Mouse (Mus musculus) cerebellum, adult 11-12 months (tissue): Measurements from ENCODE around the gene Vsig10.
"Not testable (repeated sequence)": the region's sequence is repeated elsewhere in the genome, so short reads cannot be mapped to it uniquely, and the experiment has no call there.

ENCODE experiments used
- DNase-seq: peaks from one replicate; pipeline ENCODE4 v3.0.0; 2022

Vsig10 gene

DNA sequence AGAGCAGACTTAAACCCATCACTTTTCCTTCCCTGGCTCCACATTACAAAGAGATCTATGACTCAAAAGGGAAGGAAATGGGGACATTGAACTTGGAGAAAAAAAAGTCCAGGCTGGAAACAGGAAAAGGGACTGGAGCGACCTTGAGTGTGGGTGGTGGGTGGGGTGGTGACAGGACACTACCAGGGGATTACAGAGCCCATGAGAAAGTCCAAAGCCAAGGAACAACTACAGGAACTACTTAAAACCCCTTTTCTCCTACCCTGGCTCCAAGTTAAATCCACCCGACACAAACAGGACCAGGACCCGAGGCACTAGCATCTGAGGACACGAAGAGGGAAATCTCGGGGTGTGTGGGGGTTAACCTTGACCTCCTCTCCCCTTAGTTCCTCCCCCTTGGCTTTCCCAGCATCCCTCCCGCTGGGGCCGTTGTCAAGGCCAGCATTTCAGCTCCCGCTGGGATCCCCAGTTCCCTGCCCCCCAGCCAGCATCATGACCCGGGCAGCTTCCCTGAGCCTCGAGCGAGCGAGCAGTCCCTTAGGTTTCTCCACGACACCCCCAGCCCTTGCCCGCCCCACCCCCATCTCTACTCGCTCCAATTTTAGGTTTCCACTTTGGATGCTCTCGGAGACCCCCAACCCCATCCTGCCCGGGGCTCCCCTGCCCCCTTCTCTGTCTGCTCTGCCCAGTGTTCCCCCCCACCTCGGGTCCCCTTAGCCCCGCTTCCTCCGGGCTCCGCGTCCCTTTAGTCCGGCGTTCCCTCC lies 37.7 kb downstream of the Vsig10 start:
- DNase-seq = peak; percentile 68

GRCm38 (mm10) chr5:117357129-117357477 lies 38.2 kb downstream of the Vsig10 start, which contains the start of gene Wsb2:
TSS of gene Wsb2 (plus strand) at chr5:117357304.
- DNase-seq = peak; percentile 80

DNA sequence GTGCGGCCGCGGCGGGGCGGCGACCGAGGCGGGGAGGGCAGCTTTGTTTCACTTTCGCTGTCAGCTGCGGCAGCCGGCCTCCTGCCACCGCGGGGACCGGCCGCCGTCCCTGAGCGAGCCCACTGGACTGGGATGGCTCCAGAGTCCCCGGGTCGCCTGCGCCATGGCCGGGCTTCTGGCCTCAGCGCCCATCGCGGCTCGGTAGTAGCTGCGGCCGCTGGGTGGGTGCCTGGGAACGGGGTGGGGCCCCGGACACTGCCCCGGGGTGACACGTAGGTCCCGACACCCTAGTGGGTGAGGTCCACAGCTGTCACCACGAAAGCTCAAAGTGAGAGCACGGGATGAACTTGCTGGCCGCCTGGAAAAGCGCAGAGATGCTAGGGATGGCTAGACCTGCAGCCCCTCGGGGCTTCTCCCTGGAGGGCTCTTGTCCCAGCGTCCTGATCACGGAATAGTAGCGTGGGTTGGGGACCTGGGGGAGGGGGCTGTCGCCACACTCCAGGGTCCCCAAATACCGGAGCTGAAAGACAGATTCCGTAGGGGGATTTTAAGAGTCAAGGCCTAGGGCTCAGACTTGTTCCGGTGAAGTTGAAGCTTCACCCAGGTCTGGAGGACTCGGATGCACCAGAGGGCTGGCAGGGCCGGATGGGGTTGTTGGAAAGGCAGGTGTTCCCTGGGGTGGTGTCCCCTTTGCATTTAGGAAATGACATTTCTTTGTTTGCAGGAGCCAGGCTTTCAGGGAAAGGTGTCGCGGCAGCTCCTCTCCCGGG lies 38.8 kb downstream of the Vsig10 start:
- DNase-seq = peak; percentile 53

DNA sequence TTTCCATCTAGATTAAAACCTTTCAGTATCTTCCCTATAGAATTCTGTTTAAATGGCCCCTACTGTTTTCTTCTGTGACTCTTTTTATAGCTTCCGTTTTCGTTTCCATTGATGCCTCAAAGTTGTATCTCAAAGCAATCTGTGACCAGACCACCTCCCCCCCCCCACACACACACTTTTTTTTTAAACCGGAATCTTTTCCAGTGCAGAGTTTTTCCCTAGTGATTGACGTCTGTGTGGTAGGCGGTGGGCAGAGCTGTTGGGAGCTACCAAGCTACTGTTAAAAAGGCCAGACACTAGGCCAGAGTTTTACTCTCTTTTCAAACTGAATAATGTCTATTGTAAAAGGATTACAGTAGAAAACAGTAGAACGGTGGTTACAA lies 39.4 kb downstream of the Vsig10 start:
- no peak for DNase-seq

- peak; percentile 50 for DNase-seq
Observed at GRCm38 (mm10) chr5:117358725-117359124, 39.8 kb downstream of the Vsig10 start.

DNA sequence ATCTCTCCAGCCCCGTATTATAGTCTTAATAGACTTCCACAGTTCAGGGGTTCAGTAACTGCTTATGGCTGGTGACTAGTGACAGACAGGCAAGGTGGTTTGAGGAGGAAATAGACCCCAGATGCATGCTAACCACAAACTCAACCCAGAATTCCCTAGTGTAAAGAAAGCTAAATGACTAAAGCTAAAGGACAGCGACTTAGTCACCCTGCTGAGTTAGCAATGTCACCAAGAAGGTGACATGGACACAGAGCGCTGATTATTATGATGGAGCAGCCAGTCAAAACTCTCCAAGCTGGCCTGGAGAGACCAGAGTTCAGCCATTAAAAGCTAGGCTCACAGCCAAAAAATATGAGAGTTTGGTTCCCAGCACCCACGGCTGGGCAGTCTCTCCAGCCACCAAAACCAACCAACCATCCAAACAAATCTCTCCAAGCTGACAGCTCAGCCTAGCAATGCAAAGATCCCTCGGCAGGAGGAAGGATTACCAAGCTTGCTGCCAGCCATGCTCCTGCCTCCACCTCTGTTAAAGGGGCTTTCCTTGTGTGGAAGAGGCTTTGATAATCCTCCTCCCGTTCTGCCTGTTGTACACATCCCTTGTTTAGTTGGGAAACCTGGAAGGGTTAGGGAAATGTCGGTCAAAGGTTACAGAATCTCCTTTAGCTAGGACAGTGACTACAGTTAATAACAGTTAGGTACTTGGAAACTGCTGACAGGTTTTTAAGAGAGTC lies 40.8 kb downstream of the Vsig10 start:
- DNase-seq = no peak

- DNase-seq = no peak
Observed at GRCm38 (mm10) chr5:117360228-117360515, 41.3 kb downstream of the Vsig10 start.

DNA sequence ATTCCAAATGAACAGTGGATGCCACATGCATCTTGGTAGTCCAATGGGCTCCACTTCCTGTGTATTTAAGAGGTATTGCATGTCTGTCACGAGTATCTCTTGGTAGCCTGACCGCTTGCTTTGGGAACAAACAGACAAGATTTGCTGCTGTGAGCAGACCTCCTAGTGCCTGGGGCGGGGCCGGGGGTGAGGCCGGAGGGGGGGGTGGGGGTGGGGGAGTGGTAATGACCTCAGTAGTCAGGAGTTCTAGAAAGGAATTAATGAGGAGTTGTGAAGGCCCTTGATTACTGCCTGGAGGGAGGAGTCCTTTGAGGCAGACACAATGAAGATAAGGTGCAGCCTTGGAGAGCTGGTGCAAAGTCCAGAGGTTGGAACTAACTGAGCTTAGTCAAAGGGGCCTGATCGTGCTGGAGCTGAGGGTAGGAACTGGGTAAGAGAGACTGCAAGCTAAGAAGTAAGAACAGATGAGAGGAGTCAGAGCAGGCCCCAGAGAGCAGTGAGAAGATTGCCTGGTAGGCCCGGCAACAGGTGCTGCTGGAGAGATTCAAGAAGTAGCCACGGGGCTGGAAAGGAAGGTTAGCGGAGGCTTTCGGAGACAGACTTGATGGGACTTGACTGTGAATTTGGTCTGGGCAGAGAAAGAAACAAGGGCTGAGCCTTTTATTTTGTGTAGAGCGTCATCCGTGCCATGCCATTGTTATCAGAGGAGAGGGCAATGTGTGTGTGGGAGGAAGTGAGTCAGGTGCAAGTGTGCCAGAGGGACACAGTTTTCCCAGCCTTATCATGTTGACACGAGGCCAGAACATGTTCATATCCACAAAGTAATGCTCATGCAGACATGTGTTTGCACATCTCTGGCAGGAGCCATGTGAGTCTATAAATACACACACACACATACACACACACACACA lies 42.0 kb downstream of the Vsig10 start:
- DNase-seq = no peak

DNA sequence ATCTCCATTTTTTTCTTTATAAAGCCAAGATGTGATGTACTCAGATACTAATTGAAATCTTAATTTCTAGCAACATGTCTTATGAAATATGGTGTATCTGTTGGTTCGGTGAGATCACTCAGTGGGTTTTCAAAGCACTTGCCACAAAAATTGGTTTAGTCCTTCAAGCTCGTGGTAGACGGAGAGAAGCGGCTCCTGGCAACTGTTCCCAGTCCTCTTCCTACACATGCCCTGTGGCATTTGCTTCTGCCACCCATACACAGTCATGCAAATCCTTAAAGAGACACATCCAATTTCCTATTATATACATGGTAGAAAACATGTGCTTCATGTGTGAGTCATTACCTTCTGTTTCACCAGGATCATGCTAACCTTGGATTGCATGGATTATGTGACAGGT lies 42.7 kb downstream of the Vsig10 start:
- no peak for DNase-seq

DNA sequence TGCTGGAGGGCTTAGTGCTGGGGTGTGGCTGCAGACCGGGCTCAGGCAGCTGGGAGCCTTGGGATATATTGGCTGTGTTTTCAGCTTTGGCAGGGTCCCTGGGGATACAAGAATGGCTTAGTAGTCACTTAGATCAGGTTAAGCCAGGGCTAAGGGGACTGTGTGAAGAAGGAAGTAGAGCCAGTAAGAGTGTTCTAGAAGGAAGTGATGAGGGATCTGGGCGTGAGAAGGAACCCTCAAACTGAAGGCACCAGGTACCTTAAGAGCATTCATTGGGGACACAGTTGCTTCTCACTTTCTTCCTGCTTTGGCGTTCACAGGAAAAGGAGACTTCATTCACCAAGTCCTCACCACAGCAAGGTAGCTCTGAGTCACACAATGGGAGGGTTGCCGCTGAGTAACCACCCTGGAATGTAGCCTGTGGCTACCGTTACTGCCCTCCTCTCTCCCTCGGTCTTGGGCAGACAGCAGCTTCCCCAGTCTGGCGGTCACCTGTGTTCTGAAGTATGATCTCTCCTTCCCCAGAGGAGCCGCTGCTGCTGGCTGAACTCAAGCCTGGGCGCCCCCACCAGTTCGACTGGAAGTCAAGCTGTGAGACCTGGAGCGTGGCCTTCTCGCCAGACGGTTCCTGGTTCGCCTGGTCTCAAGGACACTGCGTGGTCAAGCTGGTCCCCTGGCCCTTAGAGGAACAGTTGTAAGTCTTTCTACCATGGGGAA lies 44.3 kb downstream of the Vsig10 start:
- no peak for DNase-seq

GRCm38 (mm10) chr5:117364821-117365220 lies 45.9 kb downstream of the Vsig10 start:
- DNase-seq = no peak

DNA sequence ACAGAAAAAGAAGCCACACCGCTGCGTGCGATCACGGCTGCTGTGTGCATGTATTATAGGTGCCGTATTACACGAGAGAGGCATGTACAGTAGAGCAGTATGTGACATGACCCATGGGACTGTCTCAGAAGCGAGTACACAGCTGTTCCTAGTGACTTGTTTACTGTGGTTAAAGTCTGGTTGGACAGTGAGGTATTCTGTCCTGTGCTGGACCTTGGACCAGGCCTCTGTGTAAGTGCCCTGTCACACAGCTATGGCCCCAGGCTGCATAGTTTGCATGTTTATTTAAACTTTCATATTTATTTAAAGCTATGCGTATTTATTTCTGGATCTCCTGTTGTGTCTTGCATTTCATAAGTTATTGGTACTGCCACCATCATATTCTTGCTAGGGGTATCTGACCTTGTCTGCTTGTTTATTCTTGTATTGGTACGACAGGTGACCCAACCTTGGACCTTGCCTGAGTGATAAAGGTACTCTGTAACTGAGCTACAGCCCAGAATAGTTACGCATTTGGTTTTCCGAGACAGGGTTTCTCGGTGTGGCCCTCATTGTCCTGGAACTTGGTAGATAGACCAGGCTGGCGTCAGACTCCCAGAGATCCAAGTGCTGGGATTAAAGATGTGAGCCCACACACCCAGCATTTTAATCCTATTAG lies 47.1 kb downstream of the Vsig10 start:
- DNase-seq = no peak

DNA sequence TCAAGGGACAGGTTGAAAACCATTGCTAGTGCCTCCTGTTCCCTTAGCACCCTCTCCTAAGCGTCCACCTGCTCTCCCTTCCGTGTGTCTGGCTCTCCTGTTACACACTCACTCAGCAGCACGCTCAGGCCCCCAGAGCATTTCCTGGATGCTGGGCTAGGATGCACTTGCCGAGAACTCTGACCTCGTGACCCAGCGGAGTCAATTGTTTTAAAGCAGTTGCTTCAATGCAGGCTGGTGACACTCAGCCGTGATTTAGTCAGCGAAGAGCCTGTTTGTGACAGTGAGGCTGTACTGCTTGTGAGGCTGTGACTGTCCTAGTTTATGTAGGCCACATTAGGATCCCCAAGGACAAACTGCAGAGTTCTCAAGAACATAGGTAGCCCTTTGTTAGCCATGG lies 48.3 kb downstream of the Vsig10 start:
- DNase-seq = no peak

DNA sequence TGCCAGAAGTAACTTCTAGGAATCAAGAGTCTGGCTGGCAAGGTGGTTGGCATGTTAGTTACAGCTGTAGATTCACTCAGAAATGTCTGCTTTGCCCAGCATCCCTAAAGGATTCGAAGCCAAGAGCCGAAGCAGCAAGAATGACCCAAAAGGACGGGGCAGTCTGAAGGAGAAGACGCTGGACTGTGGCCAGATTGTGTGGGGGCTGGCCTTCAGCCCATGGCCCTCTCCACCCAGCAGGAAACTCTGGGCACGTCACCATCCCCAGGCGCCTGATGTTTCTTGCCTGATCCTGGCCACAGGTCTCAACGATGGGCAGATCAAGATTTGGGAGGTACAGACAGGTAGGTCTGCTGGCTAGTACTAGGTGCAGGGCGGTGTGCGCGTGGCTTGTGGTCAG lies 51.7 kb downstream of the Vsig10 start:
- DNase-seq = no peak

- DNase-seq = no peak
Observed at GRCm38 (mm10) chr5:117373418-117373817, 54.5 kb downstream of the Vsig10 start.

DNA sequence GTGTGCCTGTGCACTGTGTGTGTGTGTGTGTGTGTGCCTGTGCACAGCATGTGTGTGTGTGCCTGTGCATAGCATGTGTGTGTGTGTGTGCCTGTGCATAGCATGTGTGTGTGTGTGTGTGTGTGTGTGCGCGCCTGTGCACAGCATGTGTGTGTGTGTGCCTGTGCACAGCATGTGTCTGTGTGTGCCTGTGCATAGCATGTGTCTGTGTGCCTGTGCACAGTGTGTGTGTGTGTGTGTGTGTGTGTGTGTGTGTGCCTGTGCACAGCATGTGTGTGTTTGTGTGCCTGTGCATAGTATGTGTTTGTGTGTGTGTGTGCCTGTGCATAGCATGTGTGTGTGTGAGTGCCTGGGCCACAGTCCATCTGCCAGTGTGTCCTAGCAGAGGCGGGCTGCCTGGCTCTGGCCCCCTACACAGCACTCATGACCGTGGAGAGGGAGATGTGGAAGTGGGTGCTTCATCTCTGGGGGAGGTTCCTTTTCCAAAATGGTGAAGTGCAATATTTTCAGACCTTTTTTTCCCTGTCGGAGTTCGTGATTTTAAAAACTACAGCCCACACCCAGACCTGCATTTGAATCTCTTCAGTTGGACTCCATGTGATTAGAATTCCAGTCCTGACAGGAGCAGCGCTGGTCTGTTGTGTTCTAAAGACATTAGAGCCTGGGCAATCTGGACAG lies 55.6 kb downstream of the Vsig10 start:
- DNase-seq = no peak

GRCm38 (mm10) chr5:117376331-117376761 lies 57.5 kb downstream of the Vsig10 start:
- DNase-seq = no peak

GRCm38 (mm10) chr5:117377731-117378130 lies 58.8 kb downstream of the Vsig10 start:
- DNase-seq = not testable (repeated sequence)

- no peak for DNase-seq
Observed at GRCm38 (mm10) chr5:117380199-117380598, 61.3 kb downstream of the Vsig10 start.

DNA sequence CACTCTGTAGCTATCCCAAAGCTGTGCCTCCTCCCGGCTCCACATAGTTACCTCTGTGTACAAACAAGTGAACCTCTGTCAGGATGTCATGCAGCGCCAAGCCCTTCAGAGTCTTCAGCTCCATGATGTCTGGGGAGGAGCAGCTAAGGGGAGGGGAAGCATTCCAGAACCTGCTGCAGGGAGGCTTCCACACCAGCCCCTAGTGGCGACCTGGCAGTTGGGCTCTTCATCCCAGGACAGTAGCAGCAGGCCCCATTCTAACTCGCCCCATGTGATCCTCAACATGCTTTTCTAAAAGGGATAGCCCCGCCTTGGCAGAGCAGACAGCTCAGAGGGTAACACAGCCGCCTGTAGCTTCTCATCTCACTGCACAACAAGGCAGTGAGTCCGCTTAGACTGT lies 62.9 kb downstream of the Vsig10 start:
- DNase-seq = no peak

- no peak for DNase-seq
Observed at GRCm38 (mm10) chr5:117383198-117383597, 64.3 kb downstream of the Vsig10 start.
